Mouse (Mus musculus) olfactory bulb, adult 2 months (tissue): ENCODE data around the gene Sh3rf3.

Experiments used
- CTCF ChIP-seq: fragments of 200-500 bp; IDR thresholded peaks from 2 replicates; pipeline ENCODE4 v1.5.1; 2012; ENCODE audit warnings: low read depth, mild to moderate bottlenecking, low read length, moderate library complexity; ENCODE audit not compliant: insufficient read depth
- POLR2A ChIP-seq: fragments of 200-500 bp; IDR thresholded peaks from 2 replicates; pipeline ENCODE4 v1.6.1; 2012; ENCODE audit warnings: mild to moderate bottlenecking, low read depth, low read length, moderate library complexity; ENCODE audit not compliant: insufficient read depth

DNA sequence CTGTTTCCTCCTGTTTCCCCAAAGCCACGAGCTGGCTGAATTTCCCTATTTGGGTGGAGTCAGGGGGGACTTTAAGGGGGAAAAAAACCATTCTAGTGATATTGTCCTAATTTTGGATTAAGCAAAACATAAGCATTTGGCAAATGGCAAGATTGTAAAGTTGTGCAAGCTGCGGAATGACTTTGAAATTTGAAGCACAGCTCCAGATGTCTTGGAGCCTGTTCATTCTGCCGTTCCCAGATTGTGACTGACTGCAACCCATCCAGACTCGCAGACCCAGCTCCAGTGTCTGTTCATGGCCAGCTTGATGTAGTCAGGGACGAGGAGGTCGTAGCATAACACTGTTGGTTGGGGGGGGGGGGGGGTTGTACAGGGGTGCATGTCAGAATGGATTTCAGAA is 131.8 kb downstream of the Sh3rf3 start:
- TF ChIP-seq CTCF (no peak), POLR2A (no peak)
